Mouse (Mus musculus) ES-E14 (cell line): ENCODE measurements around the gene Snap91.

Experiments used
- CHD2 ChIP-seq: IDR thresholded peaks from 2 replicates; pipeline ENCODE4 v1.6.1; 2014; ENCODE audit warnings: mild to moderate bottlenecking, low read depth, low read length, inconsistent platforms
- HCFC1 ChIP-seq: IDR thresholded peaks from 2 replicates; pipeline ENCODE4 v1.6.1; 2012; ENCODE audit warnings: low read length, inconsistent platforms, borderline replicate concordance; ENCODE audit not compliant: insufficient read depth
- MAFK ChIP-seq: IDR thresholded peaks from 2 replicates; pipeline ENCODE4 v1.6.1; 2014; ENCODE audit warnings: mild to moderate bottlenecking, low read depth, low read length, inconsistent platforms; ENCODE audit not compliant: insufficient read depth
- ZC3H11A ChIP-seq: IDR thresholded peaks from 2 replicates; pipeline ENCODE4 v1.6.1; 2012; ENCODE audit warnings: low read depth, mild to moderate bottlenecking, inconsistent platforms, low read length, borderline replicate concordance
- ZNF384 ChIP-seq: IDR thresholded peaks from 2 replicates; pipeline ENCODE4 v1.6.1; 2012; ENCODE audit warnings: low read depth, low read length, inconsistent platforms

DNA sequence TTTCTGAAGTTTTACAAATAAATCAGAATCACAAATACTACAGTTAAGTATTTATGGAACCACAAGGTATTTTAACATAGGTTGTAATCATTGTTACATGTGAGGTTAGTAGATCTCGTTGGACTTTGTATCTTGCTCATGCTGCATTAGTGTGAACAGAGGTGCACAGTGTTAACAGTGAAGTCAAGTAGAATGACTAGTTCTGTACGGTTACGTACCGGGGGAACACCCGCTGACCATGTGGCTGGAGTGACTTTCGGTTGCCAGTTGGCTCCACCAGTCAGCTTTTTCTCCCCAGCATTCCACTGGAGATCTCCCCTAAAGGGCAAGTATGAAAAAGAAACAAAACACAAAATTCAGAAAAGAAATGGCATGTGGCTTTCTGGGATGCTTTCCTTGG, 105.1 kb downstream of the Snap91 start:
- no peak for TF ChIP-seq HCFC1
- no peak for TF ChIP-seq MAFK
- TF ChIP-seq CHD2 = no peak
- TF ChIP-seq ZNF384 = no peak
- TF ChIP-seq ZC3H11A = no peak
